Mouse (Mus musculus) liver, postnatal 0 days (tissue): ENCODE measurements around the gene Ncln. TPM values are rescaled to one million over a fixed set of nuclear protein-coding genes. Genes with fewer than 3 reads are reported as not detected.
"Not testable (repeated sequence)": the region's sequence is repeated elsewhere in the genome, so short reads cannot be mapped to it uniquely, and the experiment has no call there.

ENCODE experiments used
- ATAC-seq: fragments of 200-750 bp; cut with Nextera tagmentation; 2 replicates; pipeline ENCODE4 v1.8.0; 2017; ENCODE audit warnings: mild to moderate bottlenecking, moderate library complexity
- DNase-seq: peaks from one replicate; pipeline ENCODE4 v3.0.0-alpha.2; 2016
- H3K27ac ChIP-seq: fragments of 300-500 bp; sonication (generic); 2 replicates; pipeline ENCODE4 v1.5.1; 2014; ENCODE audit warnings: antibody characterized with exemption, moderate library complexity, mild to moderate bottlenecking, low read depth
- H3K27me3 ChIP-seq: fragments of 300-500 bp; sonication (generic); 2 replicates; pipeline ENCODE4 v1.6.1; 2014; ENCODE audit warnings: low read length, control low read depth, mixed read lengths; ENCODE audit not compliant: insufficient read depth
- H3K36me3 ChIP-seq: fragments of 300-500 bp; sonication (generic); replicated peaks from 2 replicates; pipeline ENCODE4 v1.6.1; 2014; ENCODE audit warnings: mild to moderate bottlenecking, control low read depth, low read length, moderate library complexity, mixed read lengths; ENCODE audit not compliant: insufficient read depth
- H3K4me1 ChIP-seq: fragments of 300-500 bp; sonication (generic); 2 replicates; pipeline ENCODE4 v1.6.1; 2014; ENCODE audit warnings: antibody characterized with exemption, mild to moderate bottlenecking, control low read depth; ENCODE audit not compliant: insufficient read depth
- H3K4me2 ChIP-seq: fragments of 300-500 bp; sonication (generic); 2 replicates; pipeline ENCODE4 v1.6.1; 2014; ENCODE audit warnings: low read depth, mild to moderate bottlenecking, low read length, moderate library complexity, mixed read lengths
- H3K4me3 ChIP-seq: fragments of 300-500 bp; sonication (generic); 2 replicates; pipeline ENCODE4 v1.5.1; 2014; ENCODE audit warnings: low read depth, low read length
- H3K9ac ChIP-seq: fragments of 300-500 bp; sonication (generic); replicated peaks from 2 replicates; pipeline ENCODE4 v1.6.1; 2014; ENCODE audit warnings: mild to moderate bottlenecking, moderate library complexity
- H3K9me3 ChIP-seq: fragments of 300-500 bp; sonication (generic); 2 replicates; pipeline ENCODE4 v1.6.1; 2016; ENCODE audit warnings: mild to moderate bottlenecking, control low read depth, low read length, mixed read lengths
- CTCF ChIP-seq: sonication (generic); IDR thresholded peaks from 2 replicates; pipeline ENCODE4 v1.5.1; 2016; ENCODE audit warnings: antibody characterized with exemption, low read depth
- EP300 ChIP-seq: IDR thresholded peaks from 2 replicates; pipeline ENCODE4 v1.6.1; 2016; ENCODE audit warnings: antibody characterized with exemption, low read depth, mild to moderate bottlenecking
- WGBS: fragments of 180-500 bp; shearing (Covaris S2); extraction: QIAGEN DNeasy Blood & Tissue Kit; methylation state at CpG from one replicate; pipeline ENCODE4 v1.1.7; 2014; ENCODE audit not compliant: insufficient replicate concordance; 5-methylcytosine and 5-hydroxymethylcytosine counted together
- microRNA-seq: library from miRNA; unstranded; fragments of <30 nt; microRNA quantifications from one replicate; pipeline ENCODE4, GENCODE M21; 2016
- polyA plus RNA-seq: library from polyadenylated mRNA; unstranded; fragments of >200 nt; fragmentation: Nextera tagmentation; extraction: Ambion mirVana; gene quantifications from 2 replicates; pipeline ENCODE4 v1.2.1, GENCODE M21; 2015

The Ncln gene
- polyA plus RNA-seq, 1 experiment from 2014 or later, result 30.6 TPM

- no peak overlapping the region for H3K4me3 ChIP-seq
- no peaks in the 10 kb centered on the region for H3K9me3 ChIP-seq
- no peak overlapping the region for H3K9ac ChIP-seq
- DNase-seq (peak; percentile 13), ATAC-seq (no peak)
- no peaks in the 10 kb centered on the region for H3K4me1 ChIP-seq
- H3K36me3 ChIP-seq, result no peaks in the 10 kb centered on the region
- WGBS, result 7% methylated on average over 36 of the region's 36 CpGs
- no peak overlapping the region for H3K4me2 ChIP-seq
- peaks cover 55% of the 10 kb centered on the region for H3K27me3 ChIP-seq
- no peak for TF ChIP-seq EP300
- no peak for TF ChIP-seq CTCF
- no peak overlapping the region for H3K27ac ChIP-seq
These were observed 43.8 kb downstream of the Ncln start for GRCm38 (mm10) chr10:81452237-81452946.

DNA sequence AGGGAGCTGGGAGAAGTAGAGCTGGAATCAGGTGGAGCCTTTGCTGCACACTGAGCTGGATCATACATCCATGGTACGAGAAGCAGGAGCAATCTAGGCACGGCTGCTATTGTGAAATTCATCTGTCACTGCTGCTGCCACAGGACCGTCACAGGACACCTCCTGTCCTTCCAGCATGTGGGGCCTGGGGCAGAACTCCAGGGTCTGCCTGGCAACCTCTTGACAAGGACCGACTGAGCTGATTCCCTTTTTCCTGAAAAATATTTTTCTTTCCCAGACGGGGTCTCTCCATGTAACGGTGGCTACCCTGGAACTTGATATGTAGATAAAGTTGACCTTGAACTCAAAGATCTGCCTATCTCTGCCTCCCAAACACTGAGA lies 44.8 kb downstream of the Ncln start:
- no peak overlapping the region for H3K4me3 ChIP-seq
- ATAC-seq (no peak), DNase-seq (no peak)
- no peaks in the 10 kb centered on the region for H3K9me3 ChIP-seq
- H3K4me1 ChIP-seq, result no peaks in the 10 kb centered on the region
- no peak overlapping the region for H3K9ac ChIP-seq
- WGBS, result 38% methylated on average over 6 of the region's 6 CpGs
- no peak overlapping the region for H3K27ac ChIP-seq
- H3K4me2 ChIP-seq, result no peak overlapping the region
- TF ChIP-seq EP300, result no peak
- TF ChIP-seq CTCF, result no peak
- peaks cover 50% of the 10 kb centered on the region for H3K27me3 ChIP-seq
- no peaks in the 10 kb centered on the region for H3K36me3 ChIP-seq

GRCm38 (mm10) chr10:81450641-81451364 lies 45.4 kb downstream of the Ncln start:
- TF ChIP-seq EP300, result no peak
- TF ChIP-seq CTCF, result no peak
- H3K27ac ChIP-seq, result no peak overlapping the region
- H3K9ac ChIP-seq, result no peak overlapping the region
- DNase-seq (no peak), ATAC-seq (no peak)
- H3K4me2 ChIP-seq, result no peak overlapping the region
- H3K9me3 ChIP-seq, result no peaks in the 10 kb centered on the region
- peaks cover 50% of the 10 kb centered on the region for H3K27me3 ChIP-seq
- no peaks in the 10 kb centered on the region for H3K4me1 ChIP-seq
- no peaks in the 10 kb centered on the region for H3K36me3 ChIP-seq
- WGBS, result 55% methylated on average over 9 of the region's 9 CpGs
- H3K4me3 ChIP-seq, result no peak overlapping the region

DNA sequence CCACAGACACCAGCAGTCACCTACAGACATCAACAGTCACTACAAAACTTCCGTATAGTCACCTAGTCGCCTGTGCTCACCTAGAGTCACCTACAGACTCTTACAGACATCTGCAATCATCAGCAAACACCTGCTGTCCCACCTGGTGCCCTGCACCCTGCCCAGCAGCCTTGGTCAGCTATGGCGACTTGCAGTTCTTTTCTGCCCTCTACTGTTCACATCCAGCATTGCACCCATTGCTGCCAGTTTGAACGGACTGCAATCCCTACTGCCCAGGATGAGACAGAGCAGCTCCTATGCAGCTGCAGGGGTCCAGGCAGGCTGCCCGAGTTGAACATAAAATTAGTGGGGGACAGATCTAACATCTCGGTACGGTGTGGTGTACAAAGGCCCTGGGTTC lies 46.1 kb downstream of the Ncln start:
- Histone ChIP-seq H3K4me2 (no peak overlapping the region), H3K4me3 (no peak overlapping the region), H3K9me3 (no peaks in the 10 kb centered on the region), H3K27ac (no peak overlapping the region), H3K4me1 (no peaks in the 10 kb centered on the region), H3K27me3 (peaks cover 43% of the 10 kb centered on the region), H3K36me3 (no peaks in the 10 kb centered on the region), H3K9ac (no peak overlapping the region)
- DNase-seq, result peak; percentile 90
- ATAC-seq, result peak; percentile 79
- 2% methylated on average over 7 of the region's 7 CpGs for WGBS
- TF ChIP-seq EP300 (no peak), CTCF (peak; percentile 99)

DNA sequence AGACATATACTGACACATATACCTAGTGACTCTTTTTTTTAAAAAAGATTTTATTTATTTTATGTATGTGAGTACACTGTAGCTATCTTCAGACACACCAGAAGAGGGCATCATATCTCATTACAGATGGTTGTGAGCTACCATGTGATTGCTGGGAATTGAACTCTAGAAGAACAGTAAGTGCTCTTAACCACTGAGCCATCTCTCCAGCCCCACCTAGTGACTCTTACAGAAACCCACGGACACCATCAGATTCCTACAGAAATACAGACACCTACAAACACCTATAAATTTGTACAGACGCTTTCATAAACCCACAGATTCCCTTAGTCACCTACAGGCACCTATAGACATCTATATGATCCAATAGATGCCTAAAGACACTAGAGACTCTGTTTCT lies 50.7 kb downstream of the Ncln start:
- 29% methylated on average over 2 of the region's 2 CpGs for WGBS
- not testable (repeated sequence) for H3K4me1 ChIP-seq, H3K36me3 ChIP-seq, H3K27me3 ChIP-seq, H3K4me3 ChIP-seq, H3K9me3 ChIP-seq, DNase-seq, H3K9ac ChIP-seq, ATAC-seq, H3K4me2 ChIP-seq, H3K27ac ChIP-seq
- TF ChIP-seq CTCF, result peak; percentile 39

DNA sequence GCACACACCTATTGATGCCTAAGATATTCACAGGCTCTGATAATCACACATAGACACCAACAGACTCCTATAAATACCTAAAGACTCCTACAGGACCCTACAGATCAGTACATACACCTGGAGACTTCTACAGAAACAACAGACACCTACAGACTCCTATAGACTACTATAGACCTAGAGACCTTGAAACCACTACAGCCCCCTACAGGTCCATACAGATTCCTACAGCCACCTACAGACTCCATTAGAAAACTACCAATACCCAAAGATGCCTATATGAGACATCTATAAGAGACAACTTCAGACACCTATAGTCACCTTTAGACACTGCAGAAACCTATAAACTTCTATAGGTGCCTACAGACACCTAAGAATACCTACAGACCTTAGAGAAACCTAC lies 55.2 kb downstream of the Ncln start:
- Histone ChIP-seq H3K4me2 (no peak overlapping the region), H3K27ac (no peak overlapping the region), H3K9ac (no peak overlapping the region), H3K4me1 (no peaks in the 10 kb centered on the region), H3K4me3 (no peak overlapping the region), H3K27me3 (no peaks in the 10 kb centered on the region; the same call in 1 of the 2 replicates), H3K36me3 (no peaks in the 10 kb centered on the region), H3K9me3 (no peaks in the 10 kb centered on the region)
- ATAC-seq, result no peak
- no peak for DNase-seq
- no peak for TF ChIP-seq EP300
- TF ChIP-seq CTCF, result peak; percentile 58

Small RNA genes lying within 50 kb of the gene (microRNA-seq; reads per million reads assigned to microRNA genes)
- gene Gm25595, result not detected

Other genes with a start within 250 kb of the Ncln start
- gene Matk, start 243.5 kb downstream of the Ncln start, polyA plus RNA-seq, result 1.7 TPM in 2 replicates
- 110 and 112 TPM in 2 replicates for gene Mrpl54, start 229.5 kb downstream of the Ncln start, polyA plus RNA-seq
- 21.1 and 23.2 TPM in 2 replicates for gene Apba3, start 229.4 kb downstream of the Ncln start, polyA plus RNA-seq
- gene Tjp3, start 204.8 kb downstream of the Ncln start, polyA plus RNA-seq, result 1.7 and 1.8 TPM in 2 replicates
- 8.8 and 9.7 TPM in 2 replicates for gene Pip5k1c, start 203.4 kb downstream of the Ncln start, polyA plus RNA-seq
- 12.4 and 12.9 TPM in 2 replicates for gene Cactin, start 175.3 kb downstream of the Ncln start, polyA plus RNA-seq
- 5.2 and 5.4 TPM in 2 replicates for gene Tbxa2r, start 167.7 kb downstream of the Ncln start, polyA plus RNA-seq
- gene Gipc3, start 153.1 kb downstream of the Ncln start, polyA plus RNA-seq, result 0.02 and 0.08 TPM in 2 replicates
- 26.4 and 27.1 TPM in 2 replicates for gene Hmg20b, start 145.9 kb downstream of the Ncln start, polyA plus RNA-seq
- gene Mfsd12, start 138.9 kb downstream of the Ncln start, polyA plus RNA-seq, result 6.8 and 7.9 TPM in 2 replicates
- gene 4930404N11Rik, start 130.6 kb downstream of the Ncln start, polyA plus RNA-seq, result 0.71 and 0.94 TPM in 2 replicates
- gene Fzr1, start 117.9 kb downstream of the Ncln start, polyA plus RNA-seq, result 69.7 and 74.6 TPM in 2 replicates
- gene Dohh, start 112.0 kb downstream of the Ncln start, polyA plus RNA-seq, result 39.3 and 42.1 TPM in 2 replicates
- 0.40 and 0.70 TPM in 2 replicates for gene Gm48551, start 111.9 kb downstream of the Ncln start, polyA plus RNA-seq
- not detected in 2 replicates for gene Gm48552, start 107.4 kb downstream of the Ncln start, polyA plus RNA-seq
- gene Smim24, start 103.3 kb downstream of the Ncln start, polyA plus RNA-seq, result 1.7 and 2.0 TPM in 2 replicates
- 19.6 and 21.1 TPM in 2 replicates for gene Nfic, start 40.8 kb downstream of the Ncln start, polyA plus RNA-seq
- not detected in 2 replicates for gene Celf5, start 13.7 kb downstream of the Ncln start, polyA plus RNA-seq
- 6.3 and 7.4 TPM in 2 replicates for gene S1pr4, start 3.7 kb upstream of the Ncln start, polyA plus RNA-seq
- 4.0 and 4.4 TPM in 2 replicates for gene Gna15, start 27.8 kb upstream of the Ncln start, polyA plus RNA-seq
- 18.3 and 19.2 TPM in 2 replicates for gene Gna11, start 48.8 kb upstream of the Ncln start, polyA plus RNA-seq
- 256 and 266 TPM in 2 replicates for gene Aes, start 63.1 kb upstream of the Ncln start, polyA plus RNA-seq
- gene Tle2, start 78.2 kb upstream of the Ncln start, polyA plus RNA-seq, result 1.2 and 2.2 TPM in 2 replicates
- gene Tle6, start 104.7 kb upstream of the Ncln start, polyA plus RNA-seq, result 2.9 and 3.0 TPM in 2 replicates
- 0.13 TPM in 2 replicates for gene BC025920, start 109.9 kb upstream of the Ncln start, polyA plus RNA-seq
- gene Sirt6, start 131.4 kb upstream of the Ncln start, polyA plus RNA-seq, result 4.5 and 6.1 TPM in 2 replicates
- gene Ankrd24, start 132.1 kb upstream of the Ncln start, polyA plus RNA-seq, result 1.8 and 2.1 TPM in 2 replicates
- gene Gm10778, start 152.7 kb upstream of the Ncln start, polyA plus RNA-seq, result 1.1 and 1.2 TPM in 2 replicates
- gene Zfp433, start 208.4 kb upstream of the Ncln start, polyA plus RNA-seq, result 3.1 and 4.5 TPM in 2 replicates